Mouse (Mus musculus) midbrain, embryonic 16.5 days (tissue): ENCODE results near the gene Ndufs2. TPM values are rescaled to one million over a fixed set of nuclear protein-coding genes. Genes with fewer than 3 reads are reported as not detected.

ENCODE experiments used
- ATAC-seq: fragments of 200-750 bp; cut with Nextera tagmentation; 2 replicates; pipeline ENCODE4 v1.8.0; 2017; ENCODE audit warnings: moderate TSS enrichment
- H3K27ac ChIP-seq: fragments of 300-500 bp; sonication (generic); 2 replicates; pipeline ENCODE4 v1.5.1; 2014; ENCODE audit warnings: mild to moderate bottlenecking, low read length, mixed read lengths
- H3K27me3 ChIP-seq: fragments of 300-500 bp; sonication (generic); 2 replicates; pipeline ENCODE4 v1.6.1; 2014; ENCODE audit warnings: low read depth, low read length, mixed read lengths; ENCODE audit not compliant: control insufficient read depth, insufficient read depth
- H3K36me3 ChIP-seq: fragments of 300-500 bp; sonication (generic); 2 replicates; pipeline ENCODE4 v1.6.1; 2014; ENCODE audit warnings: mild to moderate bottlenecking, low read length, moderate library complexity, mixed read lengths; ENCODE audit not compliant: control insufficient read depth, insufficient read depth
- H3K4me1 ChIP-seq: fragments of 300-500 bp; sonication (generic); 2 replicates; pipeline ENCODE4 v1.6.1; 2014; ENCODE audit warnings: mild to moderate bottlenecking, low read length, mixed read lengths; ENCODE audit not compliant: control insufficient read depth, insufficient read depth
- H3K4me2 ChIP-seq: fragments of 300-500 bp; sonication (generic); 2 replicates; pipeline ENCODE4 v1.6.1; 2014; ENCODE audit warnings: mild to moderate bottlenecking, low read length, mixed read lengths
- H3K4me3 ChIP-seq: fragments of 300-500 bp; sonication (generic); 2 replicates; pipeline ENCODE4 v1.5.1; 2014; ENCODE audit warnings: low read depth, mild to moderate bottlenecking, low read length, moderate library complexity, mixed read lengths
- H3K9ac ChIP-seq: fragments of 300-500 bp; sonication (generic); 2 replicates; pipeline ENCODE4 v1.6.1; 2014; ENCODE audit warnings: low read depth, low read length, mixed read lengths
- H3K9me3 ChIP-seq: fragments of 300-500 bp; sonication (generic); replicated peaks from 2 replicates; pipeline ENCODE4 v1.6.1; 2014; ENCODE audit warnings: mild to moderate bottlenecking, low read length, mixed read lengths; ENCODE audit not compliant: control insufficient read depth, poor library complexity, severe bottlenecking
- WGBS: fragments of 180-500 bp; shearing (Covaris S2); extraction: QIAGEN DNeasy Blood & Tissue Kit; methylation state at CpG from one replicate; pipeline ENCODE4 v1.1.7; 2014; 5-methylcytosine and 5-hydroxymethylcytosine counted together
- polyA plus RNA-seq: library from polyadenylated mRNA; unstranded; fragments of >200 nt; fragmentation: Nextera tagmentation; extraction: Ambion mirVana; gene quantifications from 2 replicates; pipeline ENCODE4 v1.2.1, GENCODE M21; 2015

The Ndufs2 gene
- polyA plus RNA-seq, 1 experiment from 2014 or later, result 225 TPM

DNA sequence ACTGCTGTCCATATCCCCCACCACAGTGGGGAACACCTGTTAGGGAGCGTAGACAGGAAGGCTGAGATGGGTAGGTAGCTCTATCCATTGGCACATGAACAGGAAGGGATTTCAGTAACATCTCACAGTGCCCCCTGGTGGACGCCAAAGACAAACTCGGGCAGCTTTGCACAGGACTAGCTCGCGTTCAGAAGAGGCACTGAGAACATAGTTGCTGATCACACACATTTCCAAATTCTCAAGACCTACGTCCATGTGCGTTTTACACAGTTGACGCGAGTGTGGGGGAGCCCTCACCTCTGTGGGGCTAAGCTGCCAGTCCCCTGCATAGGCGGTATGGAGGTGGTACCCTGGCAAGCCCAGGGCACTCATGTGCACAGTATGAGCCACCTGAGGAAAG, 30.3 kb downstream of the Ndufs2 start:
- 0 out of 2 replicates have a peak overlapping the region, but pooled peaks have one; percentile 10 for H3K27ac ChIP-seq
- no peaks in the 10 kb centered on the region for H3K9me3 ChIP-seq
- H3K4me2 ChIP-seq, result peak overlapping the region; percentile 73
- H3K36me3 ChIP-seq, result peaks cover 9% of the 10 kb centered on the region
- peak; percentile 26; the same call in 1 of the 2 replicates for ATAC-seq
- no peaks in the 10 kb centered on the region for H3K27me3 ChIP-seq
- peaks cover 10% of the 10 kb centered on the region for H3K4me1 ChIP-seq
- WGBS, result 6% methylated on average over 10 of the region's 10 CpGs
- 0 out of 2 replicates have a peak overlapping the region, but pooled peaks have one; percentile 65 for H3K9ac ChIP-seq
- H3K4me3 ChIP-seq, result peak overlapping the region; percentile 60

DNA sequence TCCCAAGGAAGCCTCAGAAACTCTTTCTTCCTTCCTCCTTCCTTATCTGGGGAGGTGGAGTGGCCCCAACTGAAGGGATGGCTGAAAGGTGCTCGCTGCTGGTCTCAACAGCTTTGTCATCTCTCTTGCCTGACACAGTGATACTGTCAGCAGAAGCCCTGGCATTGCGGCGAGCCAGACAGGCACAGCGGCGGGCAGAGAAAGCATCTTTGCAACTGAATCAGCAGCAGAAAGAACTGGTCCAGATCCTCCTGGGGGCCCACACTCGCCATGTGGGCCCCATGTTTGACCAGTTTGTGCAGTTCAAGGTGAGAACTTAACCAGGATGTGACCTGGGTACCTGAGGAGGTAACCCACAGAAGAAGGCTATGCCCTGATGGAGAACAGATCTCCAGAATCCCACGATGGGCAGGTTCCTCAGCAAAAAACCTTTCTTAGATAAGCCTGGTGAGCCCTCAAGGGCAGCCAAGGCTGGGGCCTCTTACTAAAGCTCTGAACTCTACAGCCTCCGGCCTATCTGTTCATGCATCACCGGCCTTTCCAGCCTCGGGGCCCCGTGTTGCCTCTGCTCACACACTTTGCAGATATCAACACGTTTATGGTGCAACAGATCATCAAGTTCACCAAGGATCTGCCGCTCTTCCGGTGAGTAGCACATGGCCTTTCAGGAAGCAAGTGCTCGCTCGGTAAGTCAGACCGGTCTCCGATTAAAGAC, 34.8 kb downstream of the Ndufs2 start:
- no peaks in the 10 kb centered on the region for H3K27me3 ChIP-seq
- 91% methylated on average over 18 of the region's 18 CpGs for WGBS
- ATAC-seq, result no peak
- no peaks in the 10 kb centered on the region for H3K9me3 ChIP-seq
- peaks cover 5% of the 10 kb centered on the region for H3K4me1 ChIP-seq
- H3K4me3 ChIP-seq, result no peak overlapping the region
- no peak overlapping the region for H3K27ac ChIP-seq
- H3K4me2 ChIP-seq, result no peak overlapping the region
- peaks cover 9% of the 10 kb centered on the region for H3K36me3 ChIP-seq
- no peak overlapping the region for H3K9ac ChIP-seq

GRCm38 (mm10) chr1:171213801-171214496, 37.2 kb downstream of the Ndufs2 start, which contains the start of gene Nr1i3:
Gene Nr1i3, plus strand, starts transcription at chr1:171213970.
- H3K9me3 ChIP-seq, result no peaks in the 10 kb centered on the region
- no peak for ATAC-seq
- no peaks in the 10 kb centered on the region for H3K4me1 ChIP-seq
- H3K9ac ChIP-seq, result no peak within 1 kb of the TSS
- no peaks in the 10 kb centered on the region for H3K27me3 ChIP-seq
- H3K36me3 ChIP-seq, result peaks cover 6% of the 10 kb centered on the region; the same call in 1 of the 2 replicates
- 70% methylated on average over 10 of the region's 10 CpGs for WGBS
- H3K27ac ChIP-seq, result no peak within 1 kb of the TSS
- H3K4me2 ChIP-seq, result no peak within 1 kb of the TSS
- no peak within 1 kb of the TSS for H3K4me3 ChIP-seq

- ATAC-seq, result no peak
- Histone ChIP-seq H3K9me3 (no peaks in the 10 kb centered on the region), H3K27me3 (no peaks in the 10 kb centered on the region), H3K4me3 (no peak overlapping the region), H3K36me3 (no peaks in the 10 kb centered on the region), H3K4me2 (no peak overlapping the region), H3K27ac (no peak overlapping the region), H3K9ac (no peak overlapping the region), H3K4me1 (no peaks in the 10 kb centered on the region)
- 38% methylated on average over 3 of the region's 3 CpGs for WGBS
Observed at GRCm38 (mm10) chr1:171212854-171213253, 38.3 kb downstream of the Ndufs2 start.

- Histone ChIP-seq H3K4me3 (no peak overlapping the region), H3K4me1 (no peaks in the 10 kb centered on the region), H3K27ac (no peak overlapping the region), H3K9ac (no peak overlapping the region), H3K4me2 (no peak overlapping the region), H3K27me3 (no peaks in the 10 kb centered on the region), H3K9me3 (no peaks in the 10 kb centered on the region), H3K36me3 (no peaks in the 10 kb centered on the region)
- ATAC-seq, result no peak
- WGBS, result 16% methylated on average over 4 of the region's 4 CpGs
Observed at GRCm38 (mm10) chr1:171209409-171209808, 41.8 kb downstream of the Ndufs2 start.

DNA sequence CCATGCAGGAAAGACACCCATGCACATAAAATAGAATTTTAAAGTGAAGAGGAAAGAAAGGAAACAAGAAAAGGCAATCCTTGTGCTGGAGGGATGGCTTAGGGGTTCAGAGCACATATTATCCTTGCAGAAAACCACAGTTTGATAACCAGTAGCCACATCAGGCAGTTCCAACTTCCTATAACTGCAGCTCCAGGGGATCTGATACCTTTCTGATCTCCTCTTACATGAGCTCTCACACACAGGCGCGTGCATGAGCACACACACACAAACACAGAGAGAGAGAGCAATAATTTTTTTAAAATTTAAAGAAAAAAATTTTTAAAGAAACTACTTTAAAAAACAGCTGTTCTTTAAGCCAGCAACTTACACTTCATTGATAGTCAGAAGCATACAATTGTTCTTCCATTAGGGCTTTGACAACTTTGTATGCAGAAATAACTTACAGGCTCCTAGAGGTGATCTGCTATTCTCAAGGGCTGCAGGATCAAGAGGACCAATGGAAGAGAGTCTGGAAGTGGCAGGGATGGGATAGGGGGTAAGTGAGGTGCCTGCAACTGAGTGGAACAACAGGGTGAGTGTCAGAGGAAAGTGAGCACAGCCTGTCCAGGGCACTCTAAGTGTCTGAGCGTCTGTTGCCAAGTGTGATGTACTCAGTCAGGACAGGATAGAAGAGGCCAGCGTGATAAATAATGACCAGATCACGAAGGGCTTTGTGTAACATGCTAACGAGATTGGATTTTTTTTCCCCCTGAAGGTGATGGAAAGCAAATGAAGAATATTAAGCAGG, 45.3 kb downstream of the Ndufs2 start:
- Histone ChIP-seq H3K27ac (no peak overlapping the region), H3K9me3 (no peaks in the 10 kb centered on the region), H3K4me2 (no peak overlapping the region), H3K36me3 (no peaks in the 10 kb centered on the region), H3K9ac (no peak overlapping the region), H3K27me3 (no peaks in the 10 kb centered on the region), H3K4me3 (no peak overlapping the region), H3K4me1 (no peaks in the 10 kb centered on the region)
- WGBS, result 65% methylated on average over 6 of the region's 6 CpGs
- ATAC-seq, result no peak

GRCm38 (mm10) chr1:171204249-171204644, 46.9 kb downstream of the Ndufs2 start:
- Histone ChIP-seq H3K4me1 (no peaks in the 10 kb centered on the region), H3K27ac (no peak overlapping the region), H3K27me3 (no peaks in the 10 kb centered on the region), H3K4me2 (no peak overlapping the region), H3K9me3 (no peaks in the 10 kb centered on the region), H3K9ac (no peak overlapping the region), H3K36me3 (no peaks in the 10 kb centered on the region), H3K4me3 (no peak overlapping the region)
- no peak for ATAC-seq
- 70% methylated on average over 7 of the region's 7 CpGs for WGBS

GRCm38 (mm10) chr1:171203471-171204248, 47.5 kb downstream of the Ndufs2 start:
- Histone ChIP-seq H3K27ac (no peak overlapping the region), H3K36me3 (no peaks in the 10 kb centered on the region), H3K9ac (no peak overlapping the region), H3K27me3 (no peaks in the 10 kb centered on the region), H3K4me1 (no peaks in the 10 kb centered on the region), H3K4me2 (no peak overlapping the region), H3K4me3 (no peak overlapping the region), H3K9me3 (no peaks in the 10 kb centered on the region)
- ATAC-seq, result no peak
- 54% methylated on average over 11 of the region's 11 CpGs for WGBS
